Mouse (Mus musculus): ENCODE measurements around the gene Arhgdia.
A peak's percentile ranks its signal among the peaks of the same experiment; 100 is the strongest.

Arhgdia gene

GRCm38 (mm10) chr11:120549986-120550809 lies 31.2 kb downstream of the Arhgdia start:
- DNase-seq = peak in 1 of 2 experiments; percentile 36

- DNase-seq = peak; percentile 96 to 98
These were observed 32.1 kb downstream of the Arhgdia start, which contains the start of gene Mcrip1 for GRCm38 (mm10) chr11:120549168-120549945. Gene Mcrip1, minus strand, starts transcription at chr11:120549727.

GRCm38 (mm10) chr11:120548786-120549167 lies 32.6 kb downstream of the Arhgdia start:
- DNase-seq = no peak

GRCm38 (mm10) chr11:120548214-120548613 lies 33.2 kb downstream of the Arhgdia start:
- DNase-seq = no peak

GRCm38 (mm10) chr11:120547469-120547868 lies 34.0 kb downstream of the Arhgdia start:
- no peak for DNase-seq

GRCm38 (mm10) chr11:120545964-120546363 lies 35.5 kb downstream of the Arhgdia start:
- peak in 1 of 2 experiments; percentile 35 for DNase-seq

GRCm38 (mm10) chr11:120542376-120542775 lies 39.0 kb downstream of the Arhgdia start:
- no peak for DNase-seq

GRCm38 (mm10) chr11:120541907-120542306 lies 39.5 kb downstream of the Arhgdia start:
- DNase-seq = no peak

GRCm38 (mm10) chr11:120539285-120540014 lies 42.0 kb downstream of the Arhgdia start:
- peak in 1 of 2 experiments; percentile 35 for DNase-seq

- no peak for DNase-seq
These were observed 42.5 kb downstream of the Arhgdia start for GRCm38 (mm10) chr11:120538955-120539284.

- peak; percentile 86 to 90 for DNase-seq
These were observed 42.9 kb downstream of the Arhgdia start for GRCm38 (mm10) chr11:120538485-120538884.

GRCm38 (mm10) chr11:120535804-120536203 lies 45.6 kb downstream of the Arhgdia start:
- no peak for DNase-seq

GRCm38 (mm10) chr11:120535145-120535544 lies 46.3 kb downstream of the Arhgdia start:
- DNase-seq = no peak

GRCm38 (mm10) chr11:120534093-120534492 lies 47.3 kb downstream of the Arhgdia start:
- no peak for DNase-seq

- no peak for DNase-seq
These were observed 49.8 kb downstream of the Arhgdia start for GRCm38 (mm10) chr11:120531646-120532045.

GRCm38 (mm10) chr11:120530085-120530964 lies 51.1 kb downstream of the Arhgdia start, which contains the start of gene Gcgr:
Gene Gcgr, plus strand, starts transcription at chr11:120530699.
- DNase-seq = peak in 1 of 2 experiments; percentile 30

- no peak for DNase-seq
These were observed 52.5 kb downstream of the Arhgdia start for GRCm38 (mm10) chr11:120528903-120529302.
